Comparison of ENCODE assay signal across 8 mouse cellular contexts in genomic region chr3:100488251-100489132, GRCm38 (mm10). TPM values are rescaled to one million over a fixed set of nuclear protein-coding genes. Genes with fewer than 3 reads are reported as not detected.
A peak's percentile ranks its signal among the peaks of the same experiment; 100 is the strongest.
DNase-seq lines count a peak whose midpoint lies in the region; ATAC-seq and TF ChIP-seq lines count a peak whose summit lies in the region.

No protein-coding gene starts in this region.

- WGBS in limb, embryonic 11.5 days, result under 1% methylated on average over 60 of the region's 66 CpGs
- under 1% methylated on average over 61 of the region's 66 CpGs for WGBS in midbrain, embryonic 11.5 days

- H3K27ac ChIP-seq in cortical plate, adult 2 months (ENCODE audit: insufficient read depth, low read length), result no peak overlapping the region
- no peak overlapping the region for H3K27ac ChIP-seq in limb, embryonic 11.5 days (replicated peaks; ENCODE audit: low read depth, low read length)
- no peak overlapping the region for H3K27ac ChIP-seq in midbrain, embryonic 11.5 days (ENCODE audit: low read depth, low read length)

- no peaks in the 10 kb centered on the region for H3K36me3 ChIP-seq in limb, embryonic 11.5 days (ENCODE audit: control insufficient read depth, insufficient read depth, low read length)
- no peaks in the 10 kb centered on the region for H3K36me3 ChIP-seq in midbrain, embryonic 11.5 days (ENCODE audit: control insufficient read depth, insufficient read depth, low read length)

- no peaks in the 10 kb centered on the region for H3K9me3 ChIP-seq in limb, embryonic 11.5 days (ENCODE audit: control insufficient read depth, low read length)
- no peaks in the 10 kb centered on the region for H3K9me3 ChIP-seq in midbrain, embryonic 11.5 days (ENCODE audit: control insufficient read depth, low read length)

- peak overlapping the region; percentile 92 for H3K4me2 ChIP-seq in limb, embryonic 11.5 days (ENCODE audit: low read depth, severe bottlenecking)
- H3K4me2 ChIP-seq in midbrain, embryonic 11.5 days, result peak overlapping the region; percentile 96

- peak overlapping the region; percentile 48 for H3K4me3 ChIP-seq in cortical plate, adult 2 months (ENCODE audit: insufficient read depth, low read length)
- H3K4me3 ChIP-seq in limb, embryonic 11.5 days (ENCODE audit: low read depth, low read length), result peak overlapping the region; percentile 61
- H3K4me3 ChIP-seq in midbrain, embryonic 11.5 days (ENCODE audit: low read depth, low read length), result peak overlapping the region; percentile 52

- TF ChIP-seq CTCF in cortical plate, adult 2 months (IDR thresholded peaks at IDR 0.05; ENCODE audit: extremely low read depth, insufficient read depth, low read length), result no peak

- peak; percentile 12 to 34 for DNase-seq in cerebellum, adult 18-20 months
- DNase-seq in cerebellum, adult 11-12 months, result no peak
- DNase-seq in gastrocnemius, postnatal 14 days, result peak; percentile 78
- peak; percentile 87 for DNase-seq in induced T-regulatory cell, adult 2 months (ENCODE audit: low read depth)
- peak; percentile 57 for DNase-seq in limb, embryonic 11.5 days (ENCODE audit: low spot score)
- DNase-seq in midbrain, embryonic 11.5 days (ENCODE audit: low spot score, missing footprints), result peak; percentile 96
- DNase-seq in spleen, adult 18-20 months, result peak; percentile 46 to 61

- no peaks in the 10 kb centered on the region for H3K4me1 ChIP-seq in cortical plate, adult 2 months (ENCODE audit: control insufficient read depth, insufficient read depth, low read length)
- H3K4me1 ChIP-seq in limb, embryonic 11.5 days (ENCODE audit: control insufficient read depth, insufficient read depth, low read length), result 0 out of 2 replicates have a peak, but pooled peaks cover 3% of the 10 kb centered on the region
- H3K4me1 ChIP-seq in midbrain, embryonic 11.5 days (ENCODE audit: control insufficient read depth, insufficient read depth, low read length), result peaks cover 8% of the 10 kb centered on the region

- ATAC-seq in limb, embryonic 11.5 days (ENCODE audit: insufficient number of reproducible peaks, low FRiP score, low TSS enrichment, low read depth), result peak; percentile 31
- ATAC-seq in midbrain, embryonic 11.5 days (ENCODE audit: low FRiP score), result peak; percentile 49

- no peak for TF ChIP-seq POLR2A in cortical plate, adult 2 months (IDR thresholded peaks at IDR 0.05; ENCODE audit: extremely low read depth, insufficient read depth, low read length)

- peak overlapping the region; percentile 50 for H3K9ac ChIP-seq in limb, embryonic 11.5 days (ENCODE audit: low read length)
- peak overlapping the region; percentile 57 for H3K9ac ChIP-seq in midbrain, embryonic 11.5 days (ENCODE audit: low read length)

- intact Hi-C loops in gastrocnemius, postnatal 14 days (cut with DNase I; ENCODE audit: low total_unique reads), result no loop called here

- H3K27me3 ChIP-seq in limb, embryonic 11.5 days (ENCODE audit: control insufficient read depth, insufficient read depth, low read length), result peaks cover 18% of the 10 kb centered on the region
- H3K27me3 ChIP-seq in midbrain, embryonic 11.5 days (ENCODE audit: control insufficient read depth, insufficient read depth, low read length), result peaks cover 39% of the 10 kb centered on the region

RNA-seq across cellular contexts. Expression of gene Tent5c, which starts 0.6 kb away (rescaled TPM):
- polyA plus RNA-seq in cortical plate, adult 2 months (2012; rRNA removed), result 0.98 and 1.0 TPM in 2 replicates
- 1 to 10 TPM; 5.4 to 5.6 TPM for total RNA-seq in gastrocnemius, postnatal 14 days (2021)
- 2.7 and 2.9 TPM in 2 replicates for polyA plus RNA-seq in limb, embryonic 11.5 days (2014; fragmentation: Nextera tagmentation; extraction: Ambion mirVana)
- 3.3 and 3.6 TPM in 2 replicates for polyA plus RNA-seq in midbrain, embryonic 11.5 days (2014; fragmentation: Nextera tagmentation; extraction: Ambion mirVana)
